Mouse (Mus musculus) inflammation-experienced regulatory T-cells (primary cell): ENCODE measurements around the gene Btg1. TPM values are rescaled to one million over a fixed set of nuclear protein-coding genes. Genes with fewer than 3 reads are reported as not detected.

Experiments used
- polyA plus RNA-seq, 2 experiments: library from polyadenylated mRNA; unstranded; fragments of 100-300 nt; shearing (Covaris generic); gene quantifications; one replicate each; pipeline ENCODE4 v1.2.1; 2017

Gene Btg1
- polyA plus RNA-seq: 1,000 to 10,000 TPM in 1 of 2 experiments, 100 to 1,000 TPM in 1; 988 to 1,216 TPM

DNA sequence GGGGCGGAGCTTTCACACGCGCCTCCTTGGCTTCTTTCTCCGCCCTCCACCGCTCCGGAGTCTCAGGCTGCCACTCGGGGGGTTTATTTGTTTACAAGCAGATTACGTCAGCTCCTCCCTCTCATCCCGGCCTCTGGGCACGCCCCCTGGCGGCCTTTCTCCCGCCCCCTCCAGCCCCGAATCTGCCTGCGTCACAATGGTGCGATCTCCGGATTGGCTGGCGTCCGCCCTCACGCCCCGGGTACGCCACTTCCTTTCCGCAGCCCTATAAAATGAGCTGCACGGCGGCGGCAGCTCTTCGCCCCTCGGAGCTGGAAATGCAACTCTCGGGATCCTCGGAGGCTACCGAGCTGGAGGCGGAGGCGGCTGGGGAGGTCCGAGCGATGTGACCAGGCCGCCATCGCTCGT, at the start of gene Btg1:
Btg1 (plus strand) TSS at position 298 of the 408 bp plus-strand sequence.

